Mouse (Mus musculus): Measurements from ENCODE around the gene Glis3. TPM values are rescaled to one million over a fixed set of nuclear protein-coding genes. Genes with fewer than 3 reads are reported as not detected.
A peak's percentile ranks its signal among the peaks of the same experiment; 100 is the strongest.

Gene Glis3
- total and polyA plus RNA-seq, 3 experiments = 6.1 to 12.4 (median 9.3) TPM

- DNase-seq = peak; percentile 36
These were observed 148.1 kb downstream of the Glis3 start for GRCm38 (mm10) chr19:28531750-28532149.

GRCm38 (mm10) chr19:28530846-28531245 lies 149.0 kb downstream of the Glis3 start:
- peak; percentile 34 for DNase-seq

GRCm38 (mm10) chr19:28529006-28529405 lies 150.9 kb downstream of the Glis3 start:
- DNase-seq = no peak

GRCm38 (mm10) chr19:28527446-28527845 lies 152.4 kb downstream of the Glis3 start:
- no peak for DNase-seq

GRCm38 (mm10) chr19:28525331-28525730 lies 154.5 kb downstream of the Glis3 start:
- no peak for DNase-seq

GRCm38 (mm10) chr19:28522289-28522688 lies 157.6 kb downstream of the Glis3 start:
- no peak for DNase-seq

- no peak for DNase-seq
These were observed 159.1 kb downstream of the Glis3 start for GRCm38 (mm10) chr19:28520761-28521181.

- DNase-seq = no peak
These were observed 159.6 kb downstream of the Glis3 start for GRCm38 (mm10) chr19:28520128-28520745.

- DNase-seq = no peak
These were observed 160.6 kb downstream of the Glis3 start for GRCm38 (mm10) chr19:28519296-28519695.

- no peak for DNase-seq
These were observed 161.0 kb downstream of the Glis3 start for GRCm38 (mm10) chr19:28518846-28519245.

- peak; percentile 50 for DNase-seq
These were observed 161.6 kb downstream of the Glis3 start for GRCm38 (mm10) chr19:28518266-28518665.

GRCm38 (mm10) chr19:28517464-28518080 lies 162.3 kb downstream of the Glis3 start:
- peak; percentile 61 for DNase-seq

- no peak for DNase-seq
These were observed 163.4 kb downstream of the Glis3 start for GRCm38 (mm10) chr19:28516487-28516886.

GRCm38 (mm10) chr19:28512475-28512874 lies 167.4 kb downstream of the Glis3 start:
- DNase-seq = no peak

GRCm38 (mm10) chr19:28511910-28512309 lies 168.0 kb downstream of the Glis3 start:
- DNase-seq = no peak

GRCm38 (mm10) chr19:28505376-28505775 lies 174.5 kb downstream of the Glis3 start:
- no peak for DNase-seq

GRCm38 (mm10) chr19:28503011-28503410 lies 176.9 kb downstream of the Glis3 start:
- no peak for DNase-seq

GRCm38 (mm10) chr19:28500975-28501374 lies 178.9 kb downstream of the Glis3 start:
- no peak for DNase-seq

- no peak for DNase-seq
These were observed 179.4 kb downstream of the Glis3 start for GRCm38 (mm10) chr19:28500505-28500904.

GRCm38 (mm10) chr19:28499786-28500185 lies 180.1 kb downstream of the Glis3 start:
- DNase-seq = no peak

GRCm38 (mm10) chr19:28495926-28496325 lies 184.0 kb downstream of the Glis3 start:
- DNase-seq = no peak

- no peak for DNase-seq
These were observed 186.1 kb downstream of the Glis3 start for GRCm38 (mm10) chr19:28493605-28494260.

GRCm38 (mm10) chr19:28478055-28478454 lies 201.8 kb downstream of the Glis3 start:
- DNase-seq = no peak
